Mouse (Mus musculus): ENCODE measurements around the gene Ckmt1. TPM values are rescaled to one million over a fixed set of nuclear protein-coding genes. Genes with fewer than 3 reads are reported as not detected.

The Ckmt1 gene
- not detected in 2 replicates for polyA plus RNA-seq (2012)

DNA sequence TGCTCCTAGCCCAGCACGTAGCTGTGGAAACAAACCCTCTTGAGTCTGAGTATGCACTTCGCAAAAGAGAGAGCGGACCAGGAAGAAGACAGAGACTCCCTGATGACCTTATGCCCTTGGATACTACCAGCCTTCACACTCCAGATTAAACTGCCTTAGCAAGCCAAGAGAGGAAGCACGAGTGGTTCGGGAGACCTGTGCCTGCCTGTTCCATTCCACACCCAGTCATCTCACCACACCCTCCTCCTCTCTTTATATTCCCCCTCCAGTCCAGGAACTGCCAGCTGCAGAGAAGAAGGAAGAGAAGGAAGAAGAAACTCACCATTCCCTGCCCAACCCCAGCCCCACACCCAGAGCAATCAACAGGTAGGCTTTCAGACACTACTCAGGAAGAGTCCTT, at the start of gene Ckmt1:
Gene Ckmt1, plus strand, starts transcription at position 221 of the 400 bp plus-strand sequence.
- TF ChIP-seq GATA1 (IDR thresholded peaks at IDR 0.05; ENCODE audit: low read length) = no peak

GRCm38 (mm10) chr2:121308997-121309416, 48.5 kb upstream of the Ckmt1 start:
- TF ChIP-seq GATA1 (IDR thresholded peaks at IDR 0.05; ENCODE audit: low read length) = no peak

DNA sequence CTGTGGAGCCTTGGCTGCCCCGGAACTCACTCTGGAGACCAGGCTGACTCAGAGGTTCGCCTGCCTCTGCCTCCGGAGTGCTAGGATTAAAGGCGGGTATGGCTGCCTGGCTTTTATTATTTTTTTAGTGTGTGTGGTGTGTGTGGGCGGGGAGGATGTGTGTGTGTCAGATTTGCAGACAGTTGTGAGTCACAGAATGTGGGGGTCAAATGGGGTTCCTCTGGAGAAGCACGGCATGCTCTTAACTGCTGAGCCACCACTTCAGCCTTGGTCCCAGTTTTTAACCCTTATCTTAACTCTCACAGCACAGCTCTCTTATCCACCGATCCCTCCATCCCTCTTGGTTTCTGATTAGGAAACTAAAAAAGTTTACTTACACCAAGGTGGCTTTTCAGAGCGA, 41.2 kb upstream of the Ckmt1 start:
- no peak for TF ChIP-seq GATA1 (IDR thresholded peaks at IDR 0.05; ENCODE audit: low read length)

GRCm38 (mm10) chr2:121323041-121323440, 34.5 kb upstream of the Ckmt1 start:
- no peak for TF ChIP-seq GATA1 (IDR thresholded peaks at IDR 0.05; ENCODE audit: low read length)

GRCm38 (mm10) chr2:121323693-121324470, 33.6 kb upstream of the Ckmt1 start:
- TF ChIP-seq GATA1 (IDR thresholded peaks at IDR 0.05; ENCODE audit: low read length) = no peak

GRCm38 (mm10) chr2:121329492-121329891, 28.0 kb upstream of the Ckmt1 start:
- TF ChIP-seq GATA1 (IDR thresholded peaks at IDR 0.05; ENCODE audit: low read length) = no peak

- no peak for TF ChIP-seq GATA1 (IDR thresholded peaks at IDR 0.05; ENCODE audit: low read length)
Observed at GRCm38 (mm10) chr2:121339057-121339456, 18.5 kb upstream of the Ckmt1 start.

GRCm38 (mm10) chr2:121353156-121353555, 4.4 kb upstream of the Ckmt1 start:
- TF ChIP-seq GATA1 (IDR thresholded peaks at IDR 0.05; ENCODE audit: low read length) = no peak

GRCm38 (mm10) chr2:121354378-121354777, 3.1 kb upstream of the Ckmt1 start:
- no peak for TF ChIP-seq GATA1 (IDR thresholded peaks at IDR 0.05; ENCODE audit: low read length)

DNA sequence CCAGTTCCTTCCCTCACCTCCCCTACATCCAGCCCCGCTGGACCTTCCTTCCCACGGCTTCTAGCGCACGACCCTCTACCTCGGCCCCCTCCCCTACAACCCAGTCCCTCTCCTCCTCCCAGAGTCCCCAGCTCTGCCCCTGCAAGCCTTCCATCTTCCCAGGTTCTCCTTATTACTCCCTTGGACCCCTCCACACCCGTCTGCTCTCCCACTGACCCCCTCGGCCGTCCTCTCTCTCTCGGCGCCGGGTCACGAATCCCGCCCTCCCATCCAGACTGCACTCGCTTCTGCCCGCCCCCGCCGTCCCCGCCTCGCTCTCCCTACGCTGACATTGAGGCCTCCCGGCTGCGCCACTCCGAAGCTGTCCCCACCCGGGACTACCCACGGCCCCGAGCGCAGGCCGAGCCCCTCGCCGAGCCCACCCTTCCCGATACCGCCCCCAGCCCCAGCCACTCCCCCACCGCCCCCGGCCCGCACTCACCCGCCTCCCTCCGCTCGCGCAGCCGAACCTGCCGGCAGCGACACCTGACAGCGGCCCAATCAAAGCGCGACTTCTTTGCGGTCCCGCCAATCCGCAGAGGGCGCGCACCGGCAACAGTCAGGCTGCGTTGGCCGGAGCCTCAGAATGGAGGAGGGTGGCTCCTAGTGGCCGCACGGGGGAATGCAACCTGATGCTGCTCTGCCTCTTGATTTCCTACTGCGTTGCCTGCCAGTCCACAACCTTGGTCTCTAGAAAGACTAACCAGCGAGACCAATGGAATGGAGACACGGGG, 2.5 kb upstream of the Ckmt1 start, which contains the start of gene Ppip5k1:
Gene Ppip5k1, minus strand, starts transcription at position 577 of the 773 bp plus-strand sequence.
- no peak for TF ChIP-seq GATA1 (IDR thresholded peaks at IDR 0.05; ENCODE audit: low read length)

DNA sequence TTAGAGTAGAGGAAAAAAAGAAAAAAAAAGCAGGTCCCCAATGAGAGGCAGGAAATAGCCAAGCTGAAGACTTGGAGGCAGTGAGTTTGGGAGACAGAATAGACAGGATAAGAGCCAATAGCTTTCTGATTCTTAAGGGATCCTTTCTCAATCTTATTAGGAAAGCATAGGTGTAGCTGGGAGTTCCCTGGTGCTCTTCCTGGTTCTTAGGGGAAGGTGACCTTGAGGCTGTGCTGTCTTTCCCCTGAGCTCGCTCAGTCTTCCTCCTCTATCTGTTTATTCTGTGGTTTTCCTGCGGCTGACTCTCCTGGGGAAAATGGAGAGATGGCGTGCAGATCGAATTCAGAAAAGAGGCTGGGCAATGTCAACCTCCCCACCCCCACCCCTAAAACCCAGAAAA, 447 bp downstream of the Ckmt1 start:
- TF ChIP-seq GATA1 (IDR thresholded peaks at IDR 0.05; ENCODE audit: low read length) = no peak

- TF ChIP-seq GATA1 (IDR thresholded peaks at IDR 0.05; ENCODE audit: low read length) = no peak
Observed at GRCm38 (mm10) chr2:121358381-121358780, 867 bp downstream of the Ckmt1 start.

- no peak for TF ChIP-seq GATA1 (IDR thresholded peaks at IDR 0.05; ENCODE audit: low read length)
Observed at GRCm38 (mm10) chr2:121359461-121359860, 1.9 kb downstream of the Ckmt1 start.

DNA sequence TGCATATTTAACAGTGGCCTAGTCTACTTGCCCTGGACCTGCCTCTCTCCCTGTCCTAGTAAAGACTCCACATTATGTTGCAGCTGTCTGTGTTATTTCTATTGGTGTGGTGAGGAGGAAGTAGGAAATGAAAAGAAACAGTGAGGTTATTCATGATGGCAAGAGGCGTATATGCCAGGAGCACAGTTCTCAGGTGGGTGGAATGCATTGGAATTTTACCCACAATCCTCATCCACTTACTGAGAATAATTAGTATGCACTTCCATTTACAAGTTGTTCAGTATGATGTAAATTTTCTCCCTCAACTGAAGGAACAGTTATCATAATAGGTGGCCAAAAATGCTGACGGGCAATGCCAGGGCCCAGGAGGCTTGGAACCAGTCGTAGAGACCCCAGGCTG, 6.1 kb downstream of the Ckmt1 start:
- no peak for TF ChIP-seq GATA1 (IDR thresholded peaks at IDR 0.05; ENCODE audit: low read length)

DNA sequence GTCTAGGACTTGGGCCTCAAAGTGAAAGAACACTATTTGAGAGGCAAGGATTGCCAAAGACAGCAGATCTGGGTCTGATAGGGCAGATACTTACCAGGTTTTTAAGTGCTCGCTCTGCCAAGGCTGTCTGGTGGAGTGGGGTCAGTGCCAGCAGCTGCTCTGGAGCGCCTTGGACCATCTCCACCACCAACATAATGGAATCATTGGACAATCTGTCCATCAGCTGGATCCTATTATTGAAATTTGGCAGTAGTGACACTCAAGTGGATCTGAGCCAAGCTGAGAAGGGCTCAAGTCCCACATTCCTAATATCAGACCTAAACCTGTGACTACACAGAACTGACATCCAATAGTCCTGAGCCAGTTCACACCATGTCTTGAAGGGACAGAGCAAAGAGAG, 11.3 kb downstream of the Ckmt1 start:
- TF ChIP-seq GATA1 (IDR thresholded peaks at IDR 0.05; ENCODE audit: low read length) = no peak

DNA sequence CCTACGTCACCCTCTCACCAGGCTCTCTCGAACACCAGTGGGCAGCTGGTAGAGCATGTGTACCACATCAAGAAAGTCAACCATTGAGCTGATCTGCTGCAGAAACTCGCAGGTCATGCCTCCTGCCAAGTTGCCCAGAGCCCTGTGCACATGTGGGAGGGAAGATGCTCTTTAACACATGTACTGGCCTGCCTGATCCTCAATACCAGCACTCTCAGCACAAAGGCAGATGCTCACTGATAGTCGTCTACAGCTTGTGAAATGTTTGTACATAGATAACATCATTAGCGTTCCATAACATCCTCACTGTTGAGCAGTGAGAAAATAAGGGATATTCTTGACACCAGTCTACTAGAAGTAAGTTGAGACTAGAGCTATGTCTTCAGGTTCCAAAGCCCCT, 13.4 kb downstream of the Ckmt1 start:
- no peak for TF ChIP-seq GATA1 (IDR thresholded peaks at IDR 0.05; ENCODE audit: low read length)

GRCm38 (mm10) chr2:121372266-121372665, 14.8 kb downstream of the Ckmt1 start:
- no peak for TF ChIP-seq GATA1 (IDR thresholded peaks at IDR 0.05; ENCODE audit: low read length)
